Mouse (Mus musculus): ENCODE data around the gene Vezt. TPM values are rescaled to one million over a fixed set of nuclear protein-coding genes. Genes with fewer than 3 reads are reported as not detected.

The Vezt gene
- 25.5 and 32.3 TPM in 2 replicates for polyA plus RNA-seq (2014; fragmentation: Nextera tagmentation; extraction: Ambion mirVana)

GRCm38 (mm10) chr10:94035658-94036374 lies at the start of gene Vezt, which contains the start of gene Fgd6:
Gene Vezt (minus strand): TSS chr10:94035817.
Gene Fgd6 (plus strand): TSS chr10:94036001.
- Histone ChIP-seq H3K4me1 (ENCODE audit: control insufficient read depth, insufficient read depth, low read length) (peaks cover 2% of the 10 kb centered on the region; the same call in 1 of the 2 replicates), H3K9ac (ENCODE audit: low read length) (peak within 1 kb of the TSS; percentile 88), H3K4me2 (ENCODE audit: low read depth, severe bottlenecking) (peak within 1 kb of the TSS; percentile 60), H3K27me3 (ENCODE audit: control insufficient read depth, insufficient read depth, low read length) (no peaks in the 10 kb centered on the region), H3K4me3 (ENCODE audit: low read depth, low read length) (peak within 1 kb of the TSS; percentile 85), H3K27ac (replicated peaks; ENCODE audit: low read depth, low read length) (no peak within 1 kb of the TSS; the same call in 1 of the 2 replicates), H3K36me3 (ENCODE audit: control insufficient read depth, insufficient read depth, low read length) (no peaks in the 10 kb centered on the region), H3K9me3 (ENCODE audit: control insufficient read depth, low read length) (no peaks in the 10 kb centered on the region)
- peak; percentile 97 for ATAC-seq (ENCODE audit: insufficient number of reproducible peaks, low FRiP score, low TSS enrichment, low read depth)
- WGBS, result 0% methylated on average over 76 of the region's 77 CpGs
- DNase-seq (ENCODE audit: low spot score), result peak; percentile 99

DNA sequence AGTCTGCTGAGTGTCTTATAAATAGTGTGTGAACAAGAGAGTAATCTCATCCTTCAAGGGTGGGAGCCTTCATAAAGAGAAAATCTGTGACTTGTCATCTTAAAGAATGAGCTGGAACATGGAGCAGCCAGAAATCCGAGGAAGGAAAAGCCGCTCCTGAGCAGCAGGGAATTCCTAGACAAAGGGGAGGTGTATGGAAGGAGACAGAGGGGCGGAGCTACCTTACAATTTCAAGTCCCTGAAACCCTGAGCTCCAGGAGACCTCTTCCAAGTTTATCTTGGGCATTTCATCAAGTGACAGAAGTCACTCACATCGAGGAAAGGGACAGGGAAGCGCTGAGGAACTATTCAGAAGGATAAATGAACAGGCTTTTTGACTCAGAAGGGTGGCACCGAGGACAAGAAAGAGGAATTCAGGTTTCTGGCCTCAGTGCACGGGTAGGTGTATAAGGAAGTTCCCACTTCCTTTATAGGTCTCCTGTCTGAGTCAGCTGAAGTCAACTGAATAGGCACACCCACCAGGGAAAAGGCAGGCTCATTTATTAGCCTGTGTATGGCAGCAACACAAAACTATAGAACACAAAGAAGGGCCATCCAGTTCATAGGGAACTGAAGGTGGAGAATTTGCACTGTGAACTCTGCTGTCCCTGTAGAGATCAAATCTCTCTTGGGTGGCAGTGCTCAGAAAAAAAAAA lies 46.6 kb upstream of the Vezt start:
- no peaks in the 10 kb centered on the region for H3K36me3 ChIP-seq (ENCODE audit: control insufficient read depth, insufficient read depth, low read length)
- no peak overlapping the region for H3K9ac ChIP-seq (ENCODE audit: low read length)
- H3K9me3 ChIP-seq (ENCODE audit: control insufficient read depth, low read length), result no peaks in the 10 kb centered on the region
- H3K27ac ChIP-seq (replicated peaks; ENCODE audit: low read depth, low read length), result no peak overlapping the region
- no peak overlapping the region for H3K4me2 ChIP-seq (ENCODE audit: low read depth, severe bottlenecking)
- H3K4me3 ChIP-seq (ENCODE audit: low read depth, low read length), result no peak overlapping the region
- H3K4me1 ChIP-seq (ENCODE audit: control insufficient read depth, insufficient read depth, low read length), result 0 out of 2 replicates have a peak, but pooled peaks cover 4% of the 10 kb centered on the region
- ATAC-seq (ENCODE audit: insufficient number of reproducible peaks, low FRiP score, low TSS enrichment, low read depth) (no peak), DNase-seq (ENCODE audit: low spot score) (no peak)
- H3K27me3 ChIP-seq (ENCODE audit: control insufficient read depth, insufficient read depth, low read length), result no peaks in the 10 kb centered on the region
- WGBS, result 68% methylated on average over 7 of the region's 7 CpGs

GRCm38 (mm10) chr10:94080740-94081139 lies 45.1 kb upstream of the Vezt start:
- H3K4me3 ChIP-seq (ENCODE audit: low read depth, low read length), result no peak overlapping the region
- H3K27ac ChIP-seq (replicated peaks; ENCODE audit: low read depth, low read length), result no peak overlapping the region
- ATAC-seq (ENCODE audit: insufficient number of reproducible peaks, low FRiP score, low TSS enrichment, low read depth) (no peak), DNase-seq (ENCODE audit: low spot score) (no peak)
- WGBS, result 53% methylated on average over 3 of the region's 3 CpGs
- H3K9ac ChIP-seq (ENCODE audit: low read length), result no peak overlapping the region
- 0 out of 2 replicates have a peak, but pooled peaks cover 6% of the 10 kb centered on the region for H3K4me1 ChIP-seq (ENCODE audit: control insufficient read depth, insufficient read depth, low read length)
- no peaks in the 10 kb centered on the region for H3K9me3 ChIP-seq (ENCODE audit: control insufficient read depth, low read length)
- no peaks in the 10 kb centered on the region for H3K36me3 ChIP-seq (ENCODE audit: control insufficient read depth, insufficient read depth, low read length)
- no peaks in the 10 kb centered on the region for H3K27me3 ChIP-seq (ENCODE audit: control insufficient read depth, insufficient read depth, low read length)
- H3K4me2 ChIP-seq (ENCODE audit: low read depth, severe bottlenecking), result no peak overlapping the region

DNA sequence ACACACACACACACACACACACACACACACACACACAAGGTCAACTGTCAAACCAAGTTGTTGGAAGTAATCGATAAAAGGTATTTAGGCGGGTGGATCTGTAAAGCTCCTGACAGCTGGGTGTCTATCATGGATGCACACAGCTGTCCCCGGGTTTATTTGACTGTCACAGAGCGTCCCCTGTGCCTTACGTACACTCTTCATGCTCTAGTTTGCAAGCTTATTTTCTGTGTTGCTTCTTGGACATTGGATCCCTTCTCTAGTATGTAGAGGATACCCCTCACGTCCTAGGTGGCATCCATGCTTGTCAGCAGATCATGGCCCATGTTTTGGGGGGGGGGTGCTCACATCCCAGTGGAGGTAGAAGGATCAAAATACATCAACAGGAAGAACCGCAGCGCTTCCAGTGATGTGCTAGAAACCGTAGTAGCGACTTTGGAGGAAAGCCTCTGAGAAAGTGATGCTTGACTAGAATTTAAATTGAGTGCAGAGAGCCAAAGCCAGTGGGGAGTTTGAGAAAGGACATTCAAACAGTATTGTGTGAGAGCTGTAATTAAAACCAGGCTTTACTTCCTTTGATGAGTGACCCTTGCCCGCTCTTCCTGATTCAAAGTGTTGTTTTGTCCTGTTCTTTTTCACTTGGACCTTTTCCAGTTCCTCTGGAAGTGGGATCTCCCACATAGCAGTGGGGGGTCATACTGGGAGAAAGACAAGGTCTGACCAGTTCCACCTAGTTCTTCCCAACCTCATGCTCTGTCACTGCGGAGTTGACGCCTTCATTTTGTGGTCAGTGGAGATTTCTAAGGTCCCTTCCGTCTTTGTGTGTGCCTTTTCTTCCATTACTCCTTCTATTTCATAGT lies 41.6 kb upstream of the Vezt start:
- Histone ChIP-seq H3K4me1 (ENCODE audit: control insufficient read depth, insufficient read depth, low read length) (peaks cover 16% of the 10 kb centered on the region), H3K9ac (ENCODE audit: low read length) (no peak overlapping the region), H3K27me3 (ENCODE audit: control insufficient read depth, insufficient read depth, low read length) (no peaks in the 10 kb centered on the region), H3K4me2 (ENCODE audit: low read depth, severe bottlenecking) (no peak overlapping the region), H3K27ac (replicated peaks; ENCODE audit: low read depth, low read length) (no peak overlapping the region), H3K9me3 (ENCODE audit: control insufficient read depth, low read length) (no peaks in the 10 kb centered on the region), H3K4me3 (ENCODE audit: low read depth, low read length) (no peak overlapping the region), H3K36me3 (ENCODE audit: control insufficient read depth, insufficient read depth, low read length) (no peaks in the 10 kb centered on the region)
- ATAC-seq (ENCODE audit: insufficient number of reproducible peaks, low FRiP score, low TSS enrichment, low read depth) (no peak), DNase-seq (ENCODE audit: low spot score) (no peak)
- 70% methylated on average over 14 of the region's 14 CpGs for WGBS

DNA sequence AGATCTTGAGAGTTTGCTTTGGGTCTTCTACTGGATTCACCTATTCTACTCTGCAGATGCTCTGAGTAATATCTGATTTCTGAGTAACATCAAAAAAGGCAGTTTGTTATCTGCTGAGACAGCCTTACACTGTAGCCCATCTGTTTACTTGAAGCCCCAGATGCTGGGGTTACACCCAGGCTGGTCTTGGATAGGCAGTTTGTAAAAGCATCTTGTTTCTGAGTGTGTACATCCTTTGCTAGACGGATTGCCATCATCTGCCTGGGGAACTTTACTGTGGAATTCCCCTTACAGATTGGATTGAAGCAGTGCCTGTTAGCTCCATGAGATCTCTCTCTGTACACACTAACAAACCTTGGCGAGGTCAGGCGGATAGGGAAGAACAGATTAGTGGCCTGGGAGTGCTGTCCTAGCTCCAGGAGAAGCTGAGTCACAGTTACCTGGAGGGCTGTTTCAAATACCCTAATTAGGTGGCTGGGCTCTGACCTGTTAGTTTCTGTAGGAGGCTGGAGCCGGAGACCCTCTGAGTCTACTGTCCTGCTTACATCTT lies 37.4 kb upstream of the Vezt start:
- Histone ChIP-seq H3K9me3 (ENCODE audit: control insufficient read depth, low read length) (no peaks in the 10 kb centered on the region), H3K4me2 (ENCODE audit: low read depth, severe bottlenecking) (no peak overlapping the region), H3K27ac (replicated peaks; ENCODE audit: low read depth, low read length) (no peak overlapping the region), H3K4me3 (ENCODE audit: low read depth, low read length) (no peak overlapping the region), H3K4me1 (ENCODE audit: control insufficient read depth, insufficient read depth, low read length) (peaks cover 25% of the 10 kb centered on the region), H3K36me3 (ENCODE audit: control insufficient read depth, insufficient read depth, low read length) (no peaks in the 10 kb centered on the region), H3K27me3 (ENCODE audit: control insufficient read depth, insufficient read depth, low read length) (no peaks in the 10 kb centered on the region), H3K9ac (ENCODE audit: low read length) (no peak overlapping the region)
- ATAC-seq (ENCODE audit: insufficient number of reproducible peaks, low FRiP score, low TSS enrichment, low read depth), result no peak
- DNase-seq (ENCODE audit: low spot score), result no peak
- 63% methylated on average over 4 of the region's 4 CpGs for WGBS

GRCm38 (mm10) chr10:94072261-94072915 lies 36.8 kb upstream of the Vezt start:
- H3K36me3 ChIP-seq (ENCODE audit: control insufficient read depth, insufficient read depth, low read length), result no peaks in the 10 kb centered on the region
- ATAC-seq (ENCODE audit: insufficient number of reproducible peaks, low FRiP score, low TSS enrichment, low read depth) (no peak), DNase-seq (ENCODE audit: low spot score) (no peak)
- no peaks in the 10 kb centered on the region for H3K9me3 ChIP-seq (ENCODE audit: control insufficient read depth, low read length)
- H3K9ac ChIP-seq (ENCODE audit: low read length), result no peak overlapping the region
- no peaks in the 10 kb centered on the region for H3K27me3 ChIP-seq (ENCODE audit: control insufficient read depth, insufficient read depth, low read length)
- H3K4me1 ChIP-seq (ENCODE audit: control insufficient read depth, insufficient read depth, low read length), result peaks cover 23% of the 10 kb centered on the region
- H3K4me2 ChIP-seq (ENCODE audit: low read depth, severe bottlenecking), result no peak overlapping the region
- WGBS, result 44% methylated on average over 10 of the region's 10 CpGs
- peak overlapping the region; percentile 43 for H3K27ac ChIP-seq (replicated peaks; ENCODE audit: low read depth, low read length)
- no peak overlapping the region for H3K4me3 ChIP-seq (ENCODE audit: low read depth, low read length)

DNA sequence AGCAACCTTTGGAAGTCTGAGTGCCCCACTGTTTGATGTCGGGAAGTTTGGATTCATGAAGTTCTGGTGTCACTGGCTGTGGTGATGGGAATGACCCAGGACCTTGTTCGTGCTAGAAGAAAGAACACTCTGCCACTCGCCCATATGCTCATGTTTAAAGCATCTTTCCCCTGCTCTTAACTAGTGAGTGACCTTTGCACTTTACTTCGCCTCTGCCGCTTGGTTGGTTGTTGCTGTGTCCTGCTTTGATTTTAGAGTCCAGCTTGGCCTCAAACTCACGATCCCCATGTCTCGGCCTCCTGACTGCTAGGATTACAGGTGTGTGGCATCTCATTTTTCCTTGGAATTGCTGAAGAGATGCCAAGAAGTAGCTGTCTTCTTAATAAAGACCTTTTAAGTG lies 36.0 kb upstream of the Vezt start:
- 43% methylated on average over 7 of the region's 7 CpGs for WGBS
- no peak for ATAC-seq (ENCODE audit: insufficient number of reproducible peaks, low FRiP score, low TSS enrichment, low read depth)

More for the DNA sequence above, 36.0 kb upstream of the Vezt start:
- no peaks in the 10 kb centered on the region for H3K27me3 ChIP-seq (ENCODE audit: control insufficient read depth, insufficient read depth, low read length)
- H3K4me2 ChIP-seq (ENCODE audit: low read depth, severe bottlenecking), result no peak overlapping the region
- DNase-seq (ENCODE audit: low spot score), result no peak
- no peak overlapping the region for H3K9ac ChIP-seq (ENCODE audit: low read length)
- H3K4me3 ChIP-seq (ENCODE audit: low read depth, low read length), result no peak overlapping the region
- peaks cover 19% of the 10 kb centered on the region for H3K4me1 ChIP-seq (ENCODE audit: control insufficient read depth, insufficient read depth, low read length)
- H3K27ac ChIP-seq (replicated peaks; ENCODE audit: low read depth, low read length), result no peak overlapping the region
- no peaks in the 10 kb centered on the region for H3K36me3 ChIP-seq (ENCODE audit: control insufficient read depth, insufficient read depth, low read length)
- no peaks in the 10 kb centered on the region for H3K9me3 ChIP-seq (ENCODE audit: control insufficient read depth, low read length)
